Mouse (Mus musculus) right cerebral cortex, postnatal 25 days (tissue): Measurements from ENCODE around the gene Jmjd6.

ENCODE experiments used
- DNase-seq: peaks from one replicate; pipeline ENCODE4 v3.0.0; 2022

The Jmjd6 gene

GRCm38 (mm10) chr11:116801106-116801505 lies 42.1 kb downstream of the Jmjd6 start:
- DNase-seq = no peak

- DNase-seq = no peak
These were observed 43.9 kb downstream of the Jmjd6 start for GRCm38 (mm10) chr11:116799364-116799763.
